Mouse (Mus musculus) limb, embryonic 15.5 days (tissue): Measurements from ENCODE around the gene Nfatc3. TPM values are rescaled to one million over a fixed set of nuclear protein-coding genes. Genes with fewer than 3 reads are reported as not detected.

ENCODE experiments used
- ATAC-seq: fragments of 200-750 bp; cut with Nextera tagmentation; 2 replicates; pipeline ENCODE4 v1.8.0; 2017; ENCODE audit warnings: low read depth, moderate TSS enrichment; ENCODE audit not compliant: insufficient number of reproducible peaks, low FRiP score, low TSS enrichment
- H3K27ac ChIP-seq: fragments of 300-500 bp; sonication (generic); 2 replicates; pipeline ENCODE4 v1.5.1; 2015; ENCODE audit warnings: moderate library complexity, mild to moderate bottlenecking, inconsistent platforms
- H3K27me3 ChIP-seq: fragments of 300-500 bp; sonication (generic); 2 replicates; pipeline ENCODE4 v1.6.1; 2015; ENCODE audit warnings: inconsistent platforms
- H3K36me3 ChIP-seq: fragments of 300-500 bp; sonication (generic); 2 replicates; pipeline ENCODE4 v1.6.1; 2015; ENCODE audit warnings: inconsistent platforms
- H3K4me1 ChIP-seq: fragments of 300-500 bp; sonication (generic); 2 replicates; pipeline ENCODE4 v1.6.1; 2015; ENCODE audit warnings: inconsistent platforms
- H3K4me2 ChIP-seq: fragments of 300-500 bp; sonication (generic); 2 replicates; pipeline ENCODE4 v1.6.1; 2015; ENCODE audit warnings: mild to moderate bottlenecking, inconsistent platforms
- H3K4me3 ChIP-seq: fragments of 300-500 bp; sonication (generic); 2 replicates; pipeline ENCODE4 v1.5.1; 2015; ENCODE audit warnings: mild to moderate bottlenecking, inconsistent platforms
- H3K9ac ChIP-seq: fragments of 300-500 bp; sonication (generic); 2 replicates; pipeline ENCODE4 v1.6.1; 2015; ENCODE audit warnings: inconsistent platforms
- H3K9me3 ChIP-seq: fragments of 300-500 bp; sonication (generic); 2 replicates; pipeline ENCODE4 v1.6.1; 2016; ENCODE audit warnings: inconsistent platforms
- WGBS: fragments of 180-500 bp; shearing (Covaris S2); methylation state at CpG from one replicate; pipeline ENCODE4 v1.1.7; 2015; 5-methylcytosine and 5-hydroxymethylcytosine counted together
- polyA plus RNA-seq: library from polyadenylated mRNA; unstranded; fragments of >200 nt; fragmentation: Nextera tagmentation; extraction: Ambion mirVana; gene quantifications from 2 replicates; pipeline ENCODE4 v1.2.1, GENCODE M21; 2015

Gene Nfatc3
- polyA plus RNA-seq, 1 experiment from 2014 or later: 6.9 TPM

- ATAC-seq: peak; percentile 42; the same call in 1 of the 2 replicates
- under 1% methylated on average over 24 of the region's 24 CpGs for WGBS
- no peaks in the 10 kb centered on the region for H3K36me3 ChIP-seq
- H3K4me1 ChIP-seq: peaks cover 46% of the 10 kb centered on the region
- H3K9ac ChIP-seq: peak overlapping the region; percentile 39
- H3K4me3 ChIP-seq: peak overlapping the region; percentile 51
- no peaks in the 10 kb centered on the region for H3K9me3 ChIP-seq
- peak overlapping the region; percentile 89 for H3K4me2 ChIP-seq
- peaks cover 44% of the 10 kb centered on the region for H3K27me3 ChIP-seq
- peak overlapping the region; percentile 67 for H3K27ac ChIP-seq
Observed at GRCm38 (mm10) chr8:106137906-106138477, 79.4 kb downstream of the Nfatc3 start.

DNA sequence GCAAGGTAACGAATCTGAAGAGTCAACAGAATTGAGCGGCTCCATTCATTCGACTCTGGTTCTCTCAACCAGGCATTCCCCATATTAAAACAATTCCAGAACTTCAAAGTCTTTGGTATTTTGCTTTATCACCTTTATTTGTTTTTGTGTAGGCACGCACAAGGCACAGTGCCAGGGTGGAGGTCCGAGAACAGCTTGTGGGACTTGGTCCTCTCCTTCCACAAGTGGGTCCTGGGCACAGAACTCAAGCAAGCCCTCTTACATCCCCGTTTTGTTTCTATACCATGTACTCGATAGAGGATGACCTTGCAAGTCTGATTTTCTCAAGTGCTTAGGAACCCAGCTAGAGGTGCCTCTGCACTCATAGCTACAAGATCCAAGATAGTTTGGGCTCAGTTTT is 80.0 kb downstream of the Nfatc3 start:
- Histone ChIP-seq H3K4me3 (peak overlapping the region; percentile 51), H3K36me3 (no peaks in the 10 kb centered on the region), H3K27me3 (peaks cover 38% of the 10 kb centered on the region), H3K4me2 (peak overlapping the region; percentile 89), H3K4me1 (peaks cover 44% of the 10 kb centered on the region), H3K9me3 (no peaks in the 10 kb centered on the region), H3K27ac (peak overlapping the region; percentile 67), H3K9ac (peak overlapping the region; percentile 39)
- ATAC-seq: no peak
- WGBS: 11% methylated on average over 7 of the region's 7 CpGs

- H3K4me1 ChIP-seq: peaks cover 30% of the 10 kb centered on the region
- WGBS: 61% methylated on average over 5 of the region's 5 CpGs
- H3K4me2 ChIP-seq: no peak overlapping the region
- no peaks in the 10 kb centered on the region for H3K9me3 ChIP-seq
- no peak overlapping the region for H3K4me3 ChIP-seq
- H3K9ac ChIP-seq: no peak overlapping the region
- no peak for ATAC-seq
- H3K27me3 ChIP-seq: peaks cover 23% of the 10 kb centered on the region
- H3K27ac ChIP-seq: no peak overlapping the region
- H3K36me3 ChIP-seq: no peaks in the 10 kb centered on the region
Observed at GRCm38 (mm10) chr8:106140191-106140590, 81.6 kb downstream of the Nfatc3 start.

DNA sequence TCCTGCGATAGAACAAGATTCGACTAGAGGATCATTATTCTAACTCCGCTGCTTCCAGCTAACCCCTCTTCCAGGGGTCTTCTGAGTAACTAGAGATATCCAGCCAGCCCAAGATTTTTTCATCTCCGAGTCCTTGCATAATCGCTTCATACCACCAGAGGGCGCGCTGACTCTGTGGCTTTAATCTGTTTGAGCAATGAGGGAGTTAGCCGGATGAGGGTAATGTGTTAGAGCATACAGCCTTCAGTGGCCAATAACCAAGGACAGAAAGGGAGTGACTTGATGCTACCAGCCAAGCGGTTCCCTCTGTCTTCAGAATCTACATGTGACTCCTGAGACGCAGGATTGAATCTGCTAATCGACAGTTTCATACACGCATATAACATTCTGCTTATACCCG is 82.1 kb downstream of the Nfatc3 start:
- H3K4me3 ChIP-seq: no peak overlapping the region
- WGBS: 17% methylated on average over 13 of the region's 13 CpGs
- H3K9ac ChIP-seq: no peak overlapping the region
- peaks cover 25% of the 10 kb centered on the region for H3K4me1 ChIP-seq
- ATAC-seq: no peak
- peaks cover 17% of the 10 kb centered on the region for H3K27me3 ChIP-seq
- no peak overlapping the region for H3K4me2 ChIP-seq
- no peaks in the 10 kb centered on the region for H3K9me3 ChIP-seq
- H3K27ac ChIP-seq: no peak overlapping the region
- H3K36me3 ChIP-seq: no peaks in the 10 kb centered on the region

DNA sequence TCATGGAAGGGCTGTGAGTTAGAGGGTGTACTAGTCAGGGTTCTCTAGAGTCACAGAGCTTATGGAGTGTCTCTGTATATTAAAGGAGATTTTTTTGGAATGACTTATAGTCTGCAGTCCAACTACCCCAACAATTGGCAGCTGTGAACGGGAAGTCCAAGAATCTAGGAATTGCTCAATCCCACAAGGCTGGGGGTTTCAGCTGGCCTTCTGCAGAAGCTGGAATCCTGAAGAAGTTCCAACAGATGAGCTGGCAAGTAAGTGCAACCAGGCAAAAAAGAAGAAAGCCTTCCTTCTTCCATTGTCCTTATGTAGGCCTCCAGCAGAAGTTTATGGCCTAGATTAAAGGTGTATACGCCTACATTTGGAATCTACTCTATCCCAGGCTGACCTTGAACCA is 86.7 kb downstream of the Nfatc3 start:
- Histone ChIP-seq H3K4me2 (no peak overlapping the region), H3K27me3 (no peaks in the 10 kb centered on the region), H3K4me1 (no peaks in the 10 kb centered on the region), H3K4me3 (no peak overlapping the region), H3K9ac (no peak overlapping the region), H3K36me3 (no peaks in the 10 kb centered on the region), H3K27ac (no peak overlapping the region), H3K9me3 (no peaks in the 10 kb centered on the region)
- no peak for ATAC-seq
- WGBS: 87% methylated on average over 2 of the region's 2 CpGs

DNA sequence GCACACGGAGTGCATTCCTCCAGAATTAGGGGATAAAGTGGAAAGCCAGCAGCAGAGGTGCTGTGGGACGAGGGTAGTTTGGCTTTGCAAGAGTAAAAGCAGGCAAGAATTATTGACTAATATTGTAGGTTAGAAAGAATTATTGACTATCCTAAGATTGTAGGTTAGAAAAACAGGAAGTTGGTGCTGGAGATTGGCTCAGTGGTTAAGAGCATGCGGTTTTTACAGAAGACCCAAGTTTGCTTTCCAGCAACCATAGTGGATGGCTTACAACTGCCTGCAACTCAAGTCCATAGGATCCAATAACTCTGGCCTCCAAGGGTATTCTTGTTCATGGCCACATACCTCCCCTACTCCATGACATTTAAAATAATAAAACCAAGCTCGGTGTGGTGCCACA is 87.4 kb downstream of the Nfatc3 start:
- Histone ChIP-seq H3K27me3 (no peaks in the 10 kb centered on the region), H3K4me1 (peaks cover 6% of the 10 kb centered on the region), H3K36me3 (no peaks in the 10 kb centered on the region), H3K4me3 (no peak overlapping the region), H3K9me3 (no peaks in the 10 kb centered on the region), H3K9ac (no peak overlapping the region), H3K27ac (no peak overlapping the region), H3K4me2 (no peak overlapping the region)
- WGBS: 87% methylated on average over 4 of the region's 4 CpGs
- no peak for ATAC-seq

DNA sequence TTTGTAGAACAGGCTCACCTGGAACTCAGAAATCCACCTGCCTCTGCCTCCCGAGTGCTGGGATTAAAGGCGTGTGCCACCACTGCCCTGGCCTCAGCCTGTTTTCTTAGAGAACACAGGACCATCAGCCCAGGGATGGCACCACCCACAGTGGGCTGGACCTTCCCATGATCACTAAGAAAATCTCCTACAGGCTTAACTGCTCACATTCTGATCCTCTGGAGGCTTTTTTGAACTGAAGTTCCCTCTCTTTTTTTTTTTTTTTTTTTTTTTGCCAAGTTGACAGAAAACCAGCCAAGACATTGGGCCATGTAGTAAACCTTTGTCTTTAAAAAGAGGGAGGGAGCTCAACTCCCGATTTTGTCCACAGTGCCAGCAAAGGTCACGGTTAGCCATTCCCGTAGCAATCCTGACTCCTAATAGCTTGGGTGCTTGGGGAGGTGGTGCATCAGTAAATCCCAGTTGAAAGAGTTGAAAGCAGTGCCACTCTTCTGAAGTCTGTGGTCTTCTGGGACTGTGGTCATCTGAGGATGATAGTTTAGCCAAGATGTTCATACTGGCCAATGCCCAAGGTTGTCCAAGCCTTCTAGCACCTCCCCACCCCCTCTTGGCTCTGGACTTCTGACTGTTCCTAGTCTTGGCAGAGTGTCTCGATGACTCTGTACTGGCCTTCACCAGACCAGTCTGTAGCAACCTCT is 89.4 kb downstream of the Nfatc3 start:
- Histone ChIP-seq H3K4me2 (no peak overlapping the region), H3K36me3 (0 out of 2 replicates have a peak, but pooled peaks cover 3% of the 10 kb centered on the region), H3K9me3 (no peaks in the 10 kb centered on the region), H3K4me1 (peaks cover 13% of the 10 kb centered on the region), H3K27me3 (no peaks in the 10 kb centered on the region), H3K9ac (no peak overlapping the region), H3K4me3 (no peak overlapping the region), H3K27ac (no peak overlapping the region)
- 80% methylated on average over 6 of the region's 6 CpGs for WGBS
- ATAC-seq: no peak

DNA sequence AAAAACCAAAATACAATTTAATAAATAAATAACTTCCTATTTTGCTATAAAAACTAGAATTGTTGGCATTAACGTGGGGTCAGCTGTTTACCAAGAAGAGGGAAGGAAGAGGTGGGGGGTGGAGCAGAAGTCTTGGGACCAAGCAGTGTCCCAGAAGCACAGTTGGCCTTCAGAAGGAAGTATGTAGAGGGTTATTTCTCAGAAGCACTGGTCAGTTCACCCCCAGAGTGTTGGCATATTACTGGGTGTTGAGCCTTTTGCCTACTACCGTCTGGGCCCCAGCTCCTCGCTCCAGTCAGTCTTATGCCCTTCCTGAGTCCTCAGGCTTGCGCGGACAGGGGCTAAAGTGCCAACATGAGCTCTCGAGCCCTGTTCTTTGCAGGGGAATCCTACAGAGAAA is 90.4 kb downstream of the Nfatc3 start:
- ATAC-seq: no peak

GRCm38 (mm10) chr8:106149801-106150652 is 91.4 kb downstream of the Nfatc3 start, which contains the start of gene Pla2g15:
Pla2g15 (plus strand) TSS chr8:106150399.
- Histone ChIP-seq H3K27me3 (no peaks in the 10 kb centered on the region), H3K9ac (peak within 1 kb of the TSS; percentile 47), H3K4me1 (peaks cover 13% of the 10 kb centered on the region), H3K4me2 (peak within 1 kb of the TSS; percentile 78), H3K36me3 (peaks cover 11% of the 10 kb centered on the region; the same call in 1 of the 2 replicates), H3K27ac (peak within 1 kb of the TSS; percentile 57), H3K9me3 (no peaks in the 10 kb centered on the region), H3K4me3 (peak within 1 kb of the TSS; percentile 76)
- peak; percentile 94 for ATAC-seq
- 2% methylated on average over 38 of the region's 38 CpGs for WGBS

More for the DNA sequence above, 90.4 kb downstream of the Nfatc3 start:
- Histone ChIP-seq H3K4me3 (no peak overlapping the region), H3K27ac (no peak overlapping the region), H3K4me2 (no peak overlapping the region), H3K9me3 (no peaks in the 10 kb centered on the region), H3K27me3 (no peaks in the 10 kb centered on the region), H3K36me3 (0 out of 2 replicates have a peak, but pooled peaks cover 4% of the 10 kb centered on the region), H3K4me1 (peaks cover 13% of the 10 kb centered on the region), H3K9ac (no peak overlapping the region)
- 91% methylated on average over 6 of the region's 6 CpGs for WGBS

- 19% methylated on average over 8 of the region's 8 CpGs for WGBS
- Histone ChIP-seq H3K36me3 (peaks cover 11% of the 10 kb centered on the region; the same call in 1 of the 2 replicates), H3K4me1 (peaks cover 13% of the 10 kb centered on the region), H3K4me2 (peak overlapping the region; percentile 78), H3K9ac (peak overlapping the region; percentile 47), H3K9me3 (no peaks in the 10 kb centered on the region), H3K27ac (peak overlapping the region; percentile 57), H3K27me3 (no peaks in the 10 kb centered on the region), H3K4me3 (peak overlapping the region; percentile 76)
- ATAC-seq: no peak
Observed at GRCm38 (mm10) chr8:106150653-106151000, 92.0 kb downstream of the Nfatc3 start.

- no peaks in the 10 kb centered on the region for H3K27me3 ChIP-seq
- no peaks in the 10 kb centered on the region for H3K9me3 ChIP-seq
- no peak for ATAC-seq
- H3K36me3 ChIP-seq: peaks cover 13% of the 10 kb centered on the region
- no peak overlapping the region for H3K27ac ChIP-seq
- peak overlapping the region; percentile 76 for H3K4me3 ChIP-seq
- peaks cover 13% of the 10 kb centered on the region for H3K4me1 ChIP-seq
- WGBS: 68% methylated on average over 9 of the region's 9 CpGs
- H3K4me2 ChIP-seq: peak overlapping the region; percentile 78
- 0 out of 2 replicates have a peak overlapping the region, but pooled peaks have one; percentile 47 for H3K9ac ChIP-seq
Observed at GRCm38 (mm10) chr8:106151041-106151440, 92.4 kb downstream of the Nfatc3 start.

GRCm38 (mm10) chr8:106152876-106153275 is 94.2 kb downstream of the Nfatc3 start:
- Histone ChIP-seq H3K27me3 (no peaks in the 10 kb centered on the region), H3K4me1 (peaks cover 13% of the 10 kb centered on the region), H3K9ac (no peak overlapping the region), H3K9me3 (no peaks in the 10 kb centered on the region), H3K27ac (no peak overlapping the region), H3K4me3 (no peak overlapping the region), H3K4me2 (no peak overlapping the region), H3K36me3 (peaks cover 19% of the 10 kb centered on the region)
- no peak for ATAC-seq
- 81% methylated on average over 4 of the region's 4 CpGs for whole genome bisulfite sequencing
